Mouse (Mus musculus) midbrain, postnatal 0 days (tissue): ENCODE data around the gene Ubr2. TPM values are rescaled to one million over a fixed set of nuclear protein-coding genes. Genes with fewer than 3 reads are reported as not detected.

Experiments used
- ATAC-seq: fragments of 200-750 bp; cut with Nextera tagmentation; 2 replicates; pipeline ENCODE4 v1.8.0; 2017; ENCODE audit warnings: moderate number of reproducible peaks, mild to moderate bottlenecking, moderate TSS enrichment, moderate library complexity; ENCODE audit not compliant: low FRiP score
- DNase-seq: peaks from one replicate; pipeline ENCODE4 v3.0.0-alpha.2; 2015; ENCODE audit warnings: low spot score
- H3K27ac ChIP-seq: fragments of 300-500 bp; sonication (generic); 2 replicates; pipeline ENCODE4 v1.5.1; 2014; ENCODE audit warnings: low read depth, mild to moderate bottlenecking, low read length, mixed read lengths
- H3K27me3 ChIP-seq: fragments of 300-500 bp; sonication (generic); 2 replicates; pipeline ENCODE4 v1.6.1; 2014; ENCODE audit warnings: low read length, control low read depth, mixed read lengths; ENCODE audit not compliant: insufficient read depth
- H3K36me3 ChIP-seq: fragments of 300-500 bp; sonication (generic); 2 replicates; pipeline ENCODE4 v1.6.1; 2014; ENCODE audit warnings: low read length, control low read depth, mixed read lengths; ENCODE audit not compliant: insufficient read depth
- H3K4me1 ChIP-seq: fragments of 300-500 bp; sonication (generic); 2 replicates; pipeline ENCODE4 v1.6.1; 2014; ENCODE audit warnings: mild to moderate bottlenecking, control low read depth, antibody characterized with exemption, low read length, mixed read lengths; ENCODE audit not compliant: insufficient read depth
- H3K4me2 ChIP-seq: fragments of 300-500 bp; sonication (generic); 2 replicates; pipeline ENCODE4 v1.6.1; 2014; ENCODE audit warnings: low read depth, mild to moderate bottlenecking, low read length, mixed read lengths; ENCODE audit not compliant: poor library complexity, severe bottlenecking
- H3K4me3 ChIP-seq: fragments of 300-500 bp; sonication (generic); 2 replicates; pipeline ENCODE4 v1.5.1; 2014; ENCODE audit warnings: low read depth, mild to moderate bottlenecking, low read length, moderate library complexity
- H3K9ac ChIP-seq: fragments of 300-500 bp; sonication (generic); replicated peaks from 2 replicates; pipeline ENCODE4 v1.6.1; 2014; ENCODE audit warnings: mild to moderate bottlenecking, low read length, moderate library complexity, mixed read lengths; ENCODE audit not compliant: poor library complexity, severe bottlenecking
- H3K9me3 ChIP-seq: fragments of 300-500 bp; sonication (generic); 2 replicates; pipeline ENCODE4 v1.6.1; 2016; ENCODE audit warnings: low read length, control low read depth
- CTCF ChIP-seq: IDR thresholded peaks from 2 replicates; pipeline ENCODE4 v1.5.1; 2016; ENCODE audit warnings: antibody characterized with exemption, mild to moderate bottlenecking
- WGBS: fragments of 180-500 bp; shearing (Covaris S2); extraction: QIAGEN DNeasy Blood & Tissue Kit; methylation state at CpG from one replicate; pipeline ENCODE4 v1.1.7; 2014; 5-methylcytosine and 5-hydroxymethylcytosine counted together
- polyA plus RNA-seq: library from polyadenylated mRNA; unstranded; fragments of >200 nt; fragmentation: Nextera tagmentation; extraction: Ambion mirVana; gene quantifications from 2 replicates; pipeline ENCODE4 v1.2.1, GENCODE M21; 2015
- total RNA-seq: library from RNA; depleted of rRNA; stranded (reverse); fragments of >200 nt; gene quantifications from 2 replicates; pipeline ENCODE4 v1.2.3, GENCODE M21; 2014

The Ubr2 gene
- total and polyA plus RNA-seq, 2 experiments from 2014 or later = 9.8 to 26.0 TPM

DNA sequence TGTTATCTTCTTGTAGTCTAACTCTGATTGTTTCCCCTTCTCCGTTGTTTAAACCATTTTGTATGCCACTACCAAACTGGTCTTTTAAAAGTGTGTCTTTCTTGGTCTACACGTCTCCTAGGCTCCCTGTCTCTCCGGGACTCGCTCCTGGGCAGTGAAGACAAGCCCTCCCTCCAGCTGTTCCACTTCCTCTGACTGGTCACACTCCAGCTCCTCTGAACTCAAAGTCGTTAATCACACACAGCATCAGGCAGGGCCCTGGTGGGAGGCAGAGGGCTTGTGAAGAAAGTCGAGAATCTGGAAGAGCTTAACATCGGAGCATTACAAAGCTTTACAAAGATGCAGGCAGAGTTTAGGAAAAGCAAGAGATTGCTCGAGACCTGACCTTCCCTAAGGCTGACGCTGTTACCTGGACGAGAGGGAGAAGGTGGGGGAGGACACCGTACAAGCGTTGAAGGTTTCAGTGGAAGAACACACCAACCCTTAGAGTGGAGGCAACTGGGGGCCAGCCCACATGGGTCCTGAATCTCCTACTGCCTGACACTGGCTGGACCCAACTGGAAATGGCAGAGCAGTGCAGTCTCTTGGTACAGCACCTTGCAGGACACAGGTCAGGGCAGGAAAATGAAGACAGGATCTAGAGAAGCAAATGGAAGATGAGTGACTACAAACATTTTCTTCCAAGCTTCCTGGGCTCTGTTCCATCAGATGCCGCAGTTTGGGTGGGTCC, 113.0 kb downstream of the Ubr2 start:
- Histone ChIP-seq H3K9me3 (no peaks in the 10 kb centered on the region), H3K4me3 (no peak overlapping the region), H3K27ac (no peak overlapping the region), H3K9ac (no peak overlapping the region), H3K4me1 (peaks cover 7% of the 10 kb centered on the region), H3K27me3 (no peaks in the 10 kb centered on the region), H3K4me2 (no peak overlapping the region), H3K36me3 (peaks cover 3% of the 10 kb centered on the region; the same call in 1 of the 2 replicates)
- TF ChIP-seq CTCF = no peak
- no peak for ATAC-seq
- 38% methylated on average over 13 of the region's 13 CpGs for WGBS
- DNase-seq = no peak

- TF ChIP-seq CTCF = no peak
- Histone ChIP-seq H3K4me2 (no peak overlapping the region), H3K27ac (no peak overlapping the region), H3K36me3 (peaks cover 3% of the 10 kb centered on the region; the same call in 1 of the 2 replicates), H3K4me3 (no peak overlapping the region), H3K4me1 (peaks cover 16% of the 10 kb centered on the region), H3K9me3 (no peaks in the 10 kb centered on the region), H3K27me3 (no peaks in the 10 kb centered on the region), H3K9ac (no peak overlapping the region)
- WGBS = 95% methylated on average over 9 of the region's 9 CpGs
- ATAC-seq (no peak), DNase-seq (no peak)
These were observed 114.9 kb downstream of the Ubr2 start for GRCm38 (mm10) chr17:46895426-46895825.

- DNase-seq (peak; percentile 33), ATAC-seq (peak; percentile 17)
- no peaks in the 10 kb centered on the region for H3K27me3 ChIP-seq
- peaks cover 16% of the 10 kb centered on the region for H3K4me1 ChIP-seq
- H3K9ac ChIP-seq = peak overlapping the region; percentile 92
- H3K9me3 ChIP-seq = no peaks in the 10 kb centered on the region
- peak; percentile 28; the same call in 1 of the 2 replicates for TF ChIP-seq CTCF
- H3K4me3 ChIP-seq = peak overlapping the region; percentile 62
- peak overlapping the region; percentile 84 for H3K4me2 ChIP-seq
- H3K27ac ChIP-seq = peak overlapping the region; percentile 93
- H3K36me3 ChIP-seq = peaks cover 3% of the 10 kb centered on the region; the same call in 1 of the 2 replicates
- whole genome bisulfite sequencing = 2% methylated on average over 49 of the region's 64 CpGs
These were observed 119.3 kb downstream of the Ubr2 start for GRCm38 (mm10) chr17:46890843-46891594.

DNA sequence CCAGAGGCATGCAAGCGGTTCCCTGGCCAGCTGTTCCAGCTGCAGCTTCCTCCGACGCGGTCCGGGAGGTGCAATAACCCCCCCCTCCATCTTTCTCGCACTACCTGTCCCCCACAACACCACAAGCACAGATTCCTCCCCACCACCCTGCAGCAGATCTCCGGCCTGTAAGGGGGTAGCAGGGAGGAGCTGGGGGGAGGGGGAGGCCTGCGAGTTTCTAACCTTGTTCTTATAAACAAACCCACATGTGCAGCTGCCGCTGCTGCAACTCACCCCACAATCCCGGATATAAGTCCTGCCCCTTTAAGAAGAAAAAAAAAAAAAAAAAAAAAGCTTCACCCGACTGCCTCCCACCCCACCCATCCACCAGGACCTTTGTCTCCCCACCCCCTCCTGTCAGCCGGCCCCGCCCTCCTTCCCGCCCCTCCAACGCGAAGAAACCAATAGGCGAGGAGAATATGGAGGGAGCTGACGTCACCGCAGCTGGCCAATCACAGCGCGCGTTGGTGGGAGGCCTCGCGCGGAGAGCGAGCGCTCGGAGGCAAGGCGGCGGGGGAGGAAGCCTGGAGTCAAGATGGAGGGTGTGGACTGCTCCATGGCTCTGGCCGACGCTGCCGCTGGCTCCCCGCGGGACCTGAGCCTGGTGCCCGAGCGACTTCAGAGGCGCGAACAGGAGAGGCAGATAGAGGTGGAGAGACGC, 120.1 kb downstream of the Ubr2 start, which contains the start of gene Tbcc:
Gene Tbcc (plus strand): TSS at position 569 of the 700 bp plus-strand sequence.
- H3K9me3 ChIP-seq = no peaks in the 10 kb centered on the region
- H3K4me1 ChIP-seq = peaks cover 16% of the 10 kb centered on the region
- H3K9ac ChIP-seq = peak within 1 kb of the TSS; percentile 92
- DNase-seq = peak; percentile 98
- peak within 1 kb of the TSS; percentile 95 for H3K27ac ChIP-seq
- peak within 1 kb of the TSS; percentile 62 for H3K4me3 ChIP-seq
- TF ChIP-seq CTCF = no peak
- H3K4me2 ChIP-seq = peak within 1 kb of the TSS; percentile 84
- under 1% methylated on average over 39 of the region's 40 CpGs for WGBS
- ATAC-seq = peak; percentile 93
- no peaks in the 10 kb centered on the region for H3K27me3 ChIP-seq
- peaks cover 3% of the 10 kb centered on the region; the same call in 1 of the 2 replicates for H3K36me3 ChIP-seq

- peak; percentile 14; the same call in 1 of the 2 replicates for TF ChIP-seq CTCF
- Histone ChIP-seq H3K27me3 (no peaks in the 10 kb centered on the region), H3K27ac (peak overlapping the region; percentile 95), H3K36me3 (peaks cover 3% of the 10 kb centered on the region; the same call in 1 of the 2 replicates), H3K9me3 (no peaks in the 10 kb centered on the region), H3K4me2 (peak overlapping the region; percentile 74), H3K9ac (peak overlapping the region; percentile 88), H3K4me3 (peak overlapping the region; percentile 62), H3K4me1 (peaks cover 16% of the 10 kb centered on the region)
- DNase-seq (peak; percentile 87), ATAC-seq (peak; percentile 61)
- 1% methylated on average over 43 of the region's 44 CpGs for WGBS
These were observed 120.8 kb downstream of the Ubr2 start for GRCm38 (mm10) chr17:46889450-46890084.
